In the genomic region with DNA sequence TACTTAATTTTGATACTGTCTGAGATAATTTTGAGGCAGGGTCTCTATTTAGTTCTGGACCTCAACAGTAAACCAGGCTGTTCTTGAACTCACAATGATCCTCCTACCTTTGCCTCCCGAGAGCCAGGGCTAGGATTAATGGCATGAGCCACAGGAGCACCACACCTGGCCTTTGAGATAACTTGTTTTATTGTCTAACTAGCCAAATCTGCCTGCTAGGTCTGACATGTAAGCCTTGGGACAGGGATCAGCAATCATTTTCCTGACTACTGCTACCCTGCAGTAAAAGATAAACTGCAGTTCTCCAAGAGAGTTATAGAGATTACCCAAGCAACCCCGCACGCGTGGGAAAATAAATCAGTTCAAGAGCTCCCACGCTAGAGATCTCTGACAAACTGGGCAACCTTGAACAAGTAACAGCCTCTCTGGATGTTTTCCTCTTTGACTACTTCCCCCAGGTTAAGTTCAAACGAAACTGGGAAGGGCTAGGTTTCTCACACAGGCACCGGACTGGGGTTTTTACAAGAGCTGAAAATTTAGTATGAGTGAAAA, we compare ENCODE assay signal across 8 mouse cellular contexts. TPM values are rescaled to one million over a fixed set of nuclear protein-coding genes. Genes with fewer than 3 reads are reported as not detected.
DNase-seq lines count a peak whose midpoint lies in the region; ATAC-seq and TF ChIP-seq lines count a peak whose summit lies in the region.

No protein-coding gene starts in this region.

- peaks cover 13% of the 10 kb centered on the region; the same call in 1 of the 2 replicates for H3K4me1 ChIP-seq in kidney, embryonic 14.5 days (ENCODE audit: control insufficient read depth, insufficient read depth, low read length)
- no peaks in the 10 kb centered on the region for H3K4me1 ChIP-seq in cortical plate, adult 2 months (ENCODE audit: control insufficient read depth, insufficient read depth, low read length)
- H3K4me1 ChIP-seq in hindbrain, postnatal 0 days (ENCODE audit: insufficient read depth, low read length): no peaks in the 10 kb centered on the region; the same call in 1 of the 2 replicates
- peaks cover 6% of the 10 kb centered on the region; the same call in 1 of the 2 replicates for H3K4me1 ChIP-seq in midbrain, postnatal 0 days (ENCODE audit: insufficient read depth, low read length)

- no peaks in the 10 kb centered on the region for H3K9me3 ChIP-seq in kidney, embryonic 14.5 days (ENCODE audit: control insufficient read depth, low read length)
- no peaks in the 10 kb centered on the region for H3K9me3 ChIP-seq in hindbrain, postnatal 0 days (ENCODE audit: low read length)
- no peaks in the 10 kb centered on the region for H3K9me3 ChIP-seq in midbrain, postnatal 0 days (ENCODE audit: low read length)

- WGBS in kidney, embryonic 14.5 days: 5% methylated on average over 7 of the region's 7 CpGs
- WGBS in hindbrain, postnatal 0 days: 12% methylated on average over 7 of the region's 7 CpGs
- WGBS in midbrain, postnatal 0 days: 8% methylated on average over 7 of the region's 7 CpGs

- peak overlapping the region; percentile 78 for H3K9ac ChIP-seq in kidney, embryonic 14.5 days (ENCODE audit: low read depth, low read length)
- H3K9ac ChIP-seq in hindbrain, postnatal 0 days (replicated peaks; ENCODE audit: low read length): peak overlapping the region; percentile 92; the same call in 1 of the 2 replicates
- peak overlapping the region; percentile 94 for H3K9ac ChIP-seq in midbrain, postnatal 0 days (replicated peaks; ENCODE audit: low read length, poor library complexity, severe bottlenecking)

- peak overlapping the region; percentile 71 for H3K4me3 ChIP-seq in kidney, embryonic 14.5 days (ENCODE audit: low read length)
- peak overlapping the region; percentile 74 for H3K4me3 ChIP-seq in cortical plate, adult 2 months (ENCODE audit: insufficient read depth, low read length)
- peak overlapping the region; percentile 75 for H3K4me3 ChIP-seq in hindbrain, postnatal 0 days (ENCODE audit: low read length)
- peak overlapping the region; percentile 77 for H3K4me3 ChIP-seq in midbrain, postnatal 0 days (ENCODE audit: low read depth, low read length)

- no peak for TF ChIP-seq CTCF in cortical plate, adult 2 months (IDR thresholded peaks at IDR 0.05; ENCODE audit: extremely low read depth, insufficient read depth, low read length)
- TF ChIP-seq CTCF in hindbrain, postnatal 0 days (IDR thresholded peaks at IDR 0.05; ENCODE audit: low read depth): no peak
- no peak for TF ChIP-seq CTCF in midbrain, postnatal 0 days (IDR thresholded peaks at IDR 0.05)

- H3K4me2 ChIP-seq in kidney, embryonic 14.5 days (replicated peaks; ENCODE audit: low read depth, low read length): peak overlapping the region; percentile 93
- peak overlapping the region; percentile 93 for H3K4me2 ChIP-seq in hindbrain, postnatal 0 days (ENCODE audit: low read depth, low read length)
- H3K4me2 ChIP-seq in midbrain, postnatal 0 days (ENCODE audit: low read depth, low read length, poor library complexity, severe bottlenecking): peak overlapping the region; percentile 90

- no peak for TF ChIP-seq POLR2A in cortical plate, adult 2 months (IDR thresholded peaks at IDR 0.05; ENCODE audit: extremely low read depth, insufficient read depth, low read length)

- ATAC-seq in kidney, embryonic 14.5 days (ENCODE audit: low FRiP score, low TSS enrichment): no peak
- ATAC-seq in hindbrain, postnatal 0 days: no peak
- no peak for ATAC-seq in midbrain, postnatal 0 days (ENCODE audit: low FRiP score)

- H3K36me3 ChIP-seq in kidney, embryonic 14.5 days (ENCODE audit: control insufficient read depth, insufficient read depth, low read length): peaks cover 5% of the 10 kb centered on the region; the same call in 1 of the 2 replicates
- no peaks in the 10 kb centered on the region for H3K36me3 ChIP-seq in hindbrain, postnatal 0 days (ENCODE audit: insufficient read depth, low read length)
- no peaks in the 10 kb centered on the region for H3K36me3 ChIP-seq in midbrain, postnatal 0 days (ENCODE audit: insufficient read depth, low read length)

- H3K27ac ChIP-seq in kidney, embryonic 14.5 days (ENCODE audit: low read depth, low read length): peak overlapping the region; percentile 83
- peak overlapping the region; percentile 95 for H3K27ac ChIP-seq in cortical plate, adult 2 months (ENCODE audit: insufficient read depth, low read length)
- peak overlapping the region; percentile 89 for H3K27ac ChIP-seq in hindbrain, postnatal 0 days
- peak overlapping the region; percentile 84 for H3K27ac ChIP-seq in midbrain, postnatal 0 days (ENCODE audit: low read depth, low read length)

- H3K27me3 ChIP-seq in kidney, embryonic 14.5 days (ENCODE audit: control insufficient read depth, insufficient read depth, low read length): no peaks in the 10 kb centered on the region
- no peaks in the 10 kb centered on the region for H3K27me3 ChIP-seq in hindbrain, postnatal 0 days (ENCODE audit: insufficient read depth, low read length)
- H3K27me3 ChIP-seq in midbrain, postnatal 0 days (ENCODE audit: insufficient read depth, low read length): no peaks in the 10 kb centered on the region

- no peak for DNase-seq in kidney, postnatal 4 days
- no peak for DNase-seq in hindbrain, postnatal 0 days (ENCODE audit: low spot score)
- DNase-seq in midbrain, postnatal 0 days (ENCODE audit: low spot score): no peak
- DNase-seq in adrenal gland, postnatal 4 days (ENCODE audit: low spot score in 2 of 2): no peak
- no peak for DNase-seq in right cerebral cortex, postnatal 25 days
- no peak for DNase-seq in cerebellum, adult 11 months

RNA-seq across cellular contexts. Expression of a gene that starts 0.7 kb away (rescaled TPM):
- 16.0 and 16.6 TPM in 2 replicates for polyA plus RNA-seq in kidney, embryonic 14.5 days (2014; fragmentation: Nextera tagmentation; extraction: Ambion mirVana)
- polyA plus RNA-seq in cortical plate, adult 2 months (2012; rRNA removed): 55.7 and 64.2 TPM in 2 replicates
- total RNA-seq in hindbrain, postnatal 0 days (2014; rRNA removed): 102 and 106 TPM in 2 replicates
- 44.7 and 47.6 TPM in 2 replicates for polyA plus RNA-seq in hindbrain, postnatal 0 days (2015; fragmentation: Nextera tagmentation; extraction: Ambion mirVana)
- total RNA-seq in midbrain, postnatal 0 days (2014; rRNA removed): 80.8 and 100 TPM in 2 replicates
- polyA plus RNA-seq in midbrain, postnatal 0 days (2015; fragmentation: Nextera tagmentation; extraction: Ambion mirVana): 50.8 and 54.1 TPM in 2 replicates
- total RNA-seq in adrenal gland, postnatal 4 days (2021): 10 to 100 TPM; 40.5 to 42.9 TPM

RNA-seq across cellular contexts. Expression of a gene that starts 5.2 kb away (rescaled TPM):
- polyA plus RNA-seq in kidney, embryonic 14.5 days (2014; fragmentation: Nextera tagmentation; extraction: Ambion mirVana): 1.8 and 1.9 TPM in 2 replicates
- polyA plus RNA-seq in cortical plate, adult 2 months (2012; rRNA removed): 1.3 and 1.6 TPM in 2 replicates
- total RNA-seq in hindbrain, postnatal 0 days (2014; rRNA removed): 12.2 TPM in 1 of 2 replicates, not detected in the other
- 0.30 TPM in 1 of 2 replicates, not detected in the other for polyA plus RNA-seq in hindbrain, postnatal 0 days (2015; fragmentation: Nextera tagmentation; extraction: Ambion mirVana)
- total RNA-seq in midbrain, postnatal 0 days (2014; rRNA removed): not detected in 2 replicates
- polyA plus RNA-seq in midbrain, postnatal 0 days (2015; fragmentation: Nextera tagmentation; extraction: Ambion mirVana): 0.31 and 0.62 TPM in 2 replicates
- 100 to 1,000 TPM in 1 of 2 experiments, 10 to 100 TPM in 1; 94.0 to 231 TPM for total RNA-seq in adrenal gland, postnatal 4 days (2021)

RNA-seq across cellular contexts. Expression of a gene that starts 15.2 kb away (rescaled TPM):
- 559 and 687 TPM in 2 replicates for polyA plus RNA-seq in kidney, embryonic 14.5 days (2014; fragmentation: Nextera tagmentation; extraction: Ambion mirVana)
- polyA plus RNA-seq in cortical plate, adult 2 months (2012; rRNA removed): 1.4 and 3.0 TPM in 2 replicates
- 61.5 and 70.6 TPM in 2 replicates for total RNA-seq in hindbrain, postnatal 0 days (2014; rRNA removed)
- 61.2 and 69.4 TPM in 2 replicates for polyA plus RNA-seq in hindbrain, postnatal 0 days (2015; fragmentation: Nextera tagmentation; extraction: Ambion mirVana)
- total RNA-seq in midbrain, postnatal 0 days (2014; rRNA removed): 14.6 and 38.5 TPM in 2 replicates
- polyA plus RNA-seq in midbrain, postnatal 0 days (2015; fragmentation: Nextera tagmentation; extraction: Ambion mirVana): 18.1 and 18.4 TPM in 2 replicates
- 10 to 100 TPM; 48.4 to 64.6 TPM for total RNA-seq in adrenal gland, postnatal 4 days (2021)

RNA-seq across cellular contexts. Expression of a gene that starts 19.7 kb away (rescaled TPM):
- 13.7 and 17.0 TPM in 2 replicates for polyA plus RNA-seq in kidney, embryonic 14.5 days (2014; fragmentation: Nextera tagmentation; extraction: Ambion mirVana)
- 29.8 and 30.3 TPM in 2 replicates for polyA plus RNA-seq in cortical plate, adult 2 months (2012; rRNA removed)
- total RNA-seq in hindbrain, postnatal 0 days (2014; rRNA removed): 18.5 and 39.5 TPM in 2 replicates
- polyA plus RNA-seq in hindbrain, postnatal 0 days (2015; fragmentation: Nextera tagmentation; extraction: Ambion mirVana): 19.4 and 20.2 TPM in 2 replicates
- total RNA-seq in midbrain, postnatal 0 days (2014; rRNA removed): 24.2 and 25.8 TPM in 2 replicates
- 17.5 and 19.7 TPM in 2 replicates for polyA plus RNA-seq in midbrain, postnatal 0 days (2015; fragmentation: Nextera tagmentation; extraction: Ambion mirVana)
- 10 to 100 TPM; 30.1 to 31.3 TPM for total RNA-seq in adrenal gland, postnatal 4 days (2021)

RNA-seq across cellular contexts. Expression of a gene that starts 20.0 kb away (rescaled TPM):
- 7.3 and 9.0 TPM in 2 replicates for polyA plus RNA-seq in kidney, embryonic 14.5 days (2014; fragmentation: Nextera tagmentation; extraction: Ambion mirVana)
- polyA plus RNA-seq in cortical plate, adult 2 months (2012; rRNA removed): 7.2 and 7.6 TPM in 2 replicates
- 6.4 and 8.3 TPM in 2 replicates for total RNA-seq in hindbrain, postnatal 0 days (2014; rRNA removed)
- polyA plus RNA-seq in hindbrain, postnatal 0 days (2015; fragmentation: Nextera tagmentation; extraction: Ambion mirVana): 5.2 and 5.5 TPM in 2 replicates
- 6.4 and 7.7 TPM in 2 replicates for total RNA-seq in midbrain, postnatal 0 days (2014; rRNA removed)
- polyA plus RNA-seq in midbrain, postnatal 0 days (2015; fragmentation: Nextera tagmentation; extraction: Ambion mirVana): 5.5 and 7.4 TPM in 2 replicates
- 1 to 10 TPM; 3.8 to 4.5 TPM for total RNA-seq in adrenal gland, postnatal 4 days (2021)
